Mouse (Mus musculus) embryonic facial prominence, embryonic 15.5 days (tissue): ENCODE measurements around the gene Klhl13. TPM values are rescaled to one million over a fixed set of nuclear protein-coding genes. Genes with fewer than 3 reads are reported as not detected.

ENCODE experiments used
- ATAC-seq: fragments of 200-750 bp; cut with Nextera tagmentation; 2 replicates; pipeline ENCODE4 v1.8.0; 2017; ENCODE audit warnings: low read depth, moderate TSS enrichment; ENCODE audit not compliant: insufficient number of reproducible peaks, low FRiP score, low TSS enrichment
- H3K27ac ChIP-seq: fragments of 300-500 bp; sonication (generic); replicated peaks from 2 replicates; pipeline ENCODE4 v1.5.1; 2015; ENCODE audit warnings: mild to moderate bottlenecking, inconsistent platforms
- H3K27me3 ChIP-seq: fragments of 300-500 bp; sonication (generic); 2 replicates; pipeline ENCODE4 v1.6.1; 2015; ENCODE audit warnings: inconsistent platforms
- H3K36me3 ChIP-seq: fragments of 300-500 bp; sonication (generic); 2 replicates; pipeline ENCODE4 v1.6.1; 2015; ENCODE audit warnings: mild to moderate bottlenecking, inconsistent platforms
- H3K4me1 ChIP-seq: fragments of 300-500 bp; sonication (generic); 2 replicates; pipeline ENCODE4 v1.6.1; 2015; ENCODE audit warnings: inconsistent platforms
- H3K4me2 ChIP-seq: fragments of 300-500 bp; sonication (generic); replicated peaks from 2 replicates; pipeline ENCODE4 v1.6.1; 2015; ENCODE audit warnings: mild to moderate bottlenecking, inconsistent platforms
- H3K4me3 ChIP-seq: fragments of 300-500 bp; sonication (generic); replicated peaks from 2 replicates; pipeline ENCODE4 v1.5.1; 2015; ENCODE audit warnings: mild to moderate bottlenecking, inconsistent platforms
- H3K9ac ChIP-seq: fragments of 300-500 bp; sonication (generic); 2 replicates; pipeline ENCODE4 v1.6.1; 2015; ENCODE audit warnings: inconsistent platforms
- H3K9me3 ChIP-seq: fragments of 300-500 bp; sonication (generic); replicated peaks from 2 replicates; pipeline ENCODE4 v1.6.1; 2016; ENCODE audit warnings: inconsistent platforms
- WGBS: fragments of 180-500 bp; shearing (Covaris S2); methylation state at CpG from one replicate; pipeline ENCODE4 v1.1.7; 2015; 5-methylcytosine and 5-hydroxymethylcytosine counted together
- polyA plus RNA-seq: library from polyadenylated mRNA; unstranded; fragments of >200 nt; fragmentation: Nextera tagmentation; extraction: Ambion mirVana; gene quantifications from 2 replicates; pipeline ENCODE4 v1.2.1, GENCODE M21; 2015

The Klhl13 gene
- polyA plus RNA-seq = 75.1 and 87.8 TPM in 2 replicates

DNA sequence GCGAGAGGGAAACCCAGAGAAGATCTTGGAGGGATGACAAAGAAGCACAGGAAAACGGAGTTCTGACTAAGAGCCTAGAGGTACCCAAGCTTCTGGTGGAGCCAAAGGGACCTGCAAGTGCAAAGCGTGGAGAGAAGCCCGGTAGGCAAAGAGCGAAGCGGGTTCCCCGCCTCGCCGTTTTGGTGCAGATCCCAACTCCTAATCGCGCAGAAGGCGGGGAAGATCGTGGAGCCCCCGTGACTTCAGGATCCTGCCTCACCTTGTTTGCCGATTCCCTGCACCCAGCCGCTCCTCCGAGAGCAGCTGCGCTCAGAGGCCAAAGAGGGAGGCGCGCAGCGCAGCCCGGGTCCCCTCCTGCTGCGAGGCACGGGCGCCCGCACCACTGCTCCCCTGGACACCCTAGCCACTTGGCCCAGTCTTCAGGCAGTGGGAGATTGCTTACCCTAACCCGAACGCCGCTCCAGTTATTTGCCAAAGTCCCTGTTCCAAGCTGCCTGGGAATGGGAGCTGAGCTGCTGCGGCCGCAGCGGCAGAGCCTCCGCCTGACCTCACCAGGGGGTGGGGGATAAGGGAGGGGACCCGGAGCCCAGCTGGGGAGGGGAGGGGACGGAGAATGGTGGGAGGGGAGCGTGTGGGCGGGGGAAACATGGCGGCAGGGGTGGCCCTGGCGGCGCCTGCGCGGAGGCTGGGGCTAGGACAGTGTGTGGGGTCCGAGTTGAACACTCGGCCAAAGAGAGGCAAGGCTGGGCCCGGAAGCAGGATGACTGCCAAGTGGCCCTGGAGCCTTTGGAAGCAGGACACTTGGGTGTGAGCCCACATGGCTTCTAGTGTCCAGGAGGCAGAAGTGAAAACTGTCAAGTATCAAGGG lies at the start of gene Klhl13:
Gene Klhl13, minus strand, starts transcription at position 569 of the 868 bp plus-strand sequence.
- Histone ChIP-seq H3K4me2 (peak within 1 kb of the TSS; percentile 43), H3K4me3 (peak within 1 kb of the TSS; percentile 55), H3K27me3 (no peaks in the 10 kb centered on the region), H3K9me3 (no peaks in the 10 kb centered on the region), H3K27ac (peak within 1 kb of the TSS; percentile 75), H3K36me3 (no peaks in the 10 kb centered on the region), H3K4me1 (no peaks in the 10 kb centered on the region), H3K9ac (peak within 1 kb of the TSS; percentile 40)
- WGBS = 10% methylated on average over 38 of the region's 45 CpGs
- ATAC-seq = peak; percentile 90

DNA sequence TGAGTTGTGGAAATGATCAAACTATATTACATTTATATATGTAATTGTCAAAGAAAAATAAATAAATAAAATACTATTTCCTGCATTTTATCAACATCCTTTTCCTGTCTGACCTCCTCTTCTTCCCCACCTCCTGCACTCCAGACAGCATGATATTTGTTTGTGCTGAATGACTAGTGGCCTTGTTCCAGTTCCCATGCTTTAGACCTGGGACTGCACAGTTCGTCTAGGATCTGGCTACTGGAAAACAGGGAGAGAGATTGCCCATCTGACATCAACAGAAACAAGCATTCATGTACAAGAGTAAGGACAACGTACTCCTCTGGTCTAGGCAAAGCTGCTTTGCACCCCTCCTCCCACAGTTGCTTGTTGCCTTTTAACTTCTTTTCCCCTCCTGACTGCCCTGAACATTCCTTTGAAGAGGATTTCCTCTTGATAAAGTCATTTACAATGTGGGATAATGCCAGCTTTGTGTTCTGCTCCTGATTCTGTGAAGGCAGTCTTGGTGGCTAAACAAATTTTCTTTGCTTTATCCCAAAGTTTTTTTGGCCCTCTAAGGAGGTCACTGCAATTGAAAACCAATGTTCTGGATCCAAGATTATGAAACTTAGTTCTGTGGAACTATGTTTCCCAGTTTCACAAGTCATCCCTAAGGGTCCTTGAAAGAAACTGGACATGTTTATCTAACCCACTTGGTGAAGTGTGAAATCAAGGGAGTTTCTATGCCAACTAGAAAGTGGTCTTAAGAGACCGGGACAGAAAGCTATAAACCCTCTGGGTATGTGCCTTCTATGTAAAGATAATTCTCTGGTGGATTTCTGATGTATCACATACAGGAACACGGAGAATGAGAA lies 44.6 kb upstream of the Klhl13 start:
- Histone ChIP-seq H3K4me1 (no peaks in the 10 kb centered on the region), H3K4me3 (no peak overlapping the region), H3K27me3 (no peaks in the 10 kb centered on the region), H3K9ac (no peak overlapping the region), H3K9me3 (no peaks in the 10 kb centered on the region), H3K4me2 (no peak overlapping the region), H3K36me3 (no peaks in the 10 kb centered on the region), H3K27ac (no peak overlapping the region)
- 48% methylated on average over 4 of the region's 4 CpGs for WGBS
- no peak for ATAC-seq

DNA sequence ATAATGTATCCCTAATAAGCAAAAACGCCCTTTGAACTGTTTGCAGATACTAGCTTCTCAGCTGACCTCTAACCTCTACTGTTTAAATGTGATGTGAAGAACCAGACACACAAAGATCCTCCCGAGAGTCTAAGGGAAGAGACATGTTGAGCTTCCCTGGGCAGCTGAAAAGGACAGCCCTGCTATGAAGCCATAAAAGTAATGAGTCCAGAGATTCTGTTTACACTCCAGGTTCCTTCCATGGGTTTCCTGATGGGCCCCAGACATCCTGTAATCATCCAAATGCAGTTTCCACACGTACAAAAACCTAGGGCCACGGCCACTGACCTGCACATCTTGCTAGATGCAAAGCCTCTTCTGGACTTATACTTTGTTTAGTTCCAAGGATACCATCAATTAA lies 23.8 kb upstream of the Klhl13 start:
- H3K9me3 ChIP-seq = no peaks in the 10 kb centered on the region
- ATAC-seq = no peak
- H3K36me3 ChIP-seq = no peaks in the 10 kb centered on the region
- no peak overlapping the region for H3K9ac ChIP-seq
- 54% methylated on average over 4 of the region's 4 CpGs for WGBS
- no peak overlapping the region for H3K4me3 ChIP-seq
- no peaks in the 10 kb centered on the region for H3K27me3 ChIP-seq
- H3K4me1 ChIP-seq = no peaks in the 10 kb centered on the region
- H3K27ac ChIP-seq = no peak overlapping the region
- H3K4me2 ChIP-seq = no peak overlapping the region

DNA sequence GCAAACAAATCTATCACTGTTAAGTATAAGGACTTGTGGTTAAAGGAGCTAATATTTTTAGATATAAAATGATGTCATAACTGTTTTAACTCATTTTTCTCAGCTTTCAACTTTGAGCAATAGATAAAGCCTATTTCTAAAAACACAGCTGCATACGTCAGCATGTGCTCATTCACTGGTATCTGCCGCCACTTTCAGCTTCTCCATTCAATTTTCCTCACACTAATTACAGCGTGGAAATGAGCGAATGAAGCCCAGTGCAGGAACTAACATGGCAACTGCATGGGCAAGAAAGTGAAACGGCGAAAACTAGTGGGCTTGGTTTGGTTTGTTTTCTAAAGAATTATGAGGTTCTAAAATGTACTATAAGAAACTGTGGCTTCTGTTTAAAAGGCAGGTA lies 1.4 kb downstream of the Klhl13 start:
- Histone ChIP-seq H3K9me3 (no peaks in the 10 kb centered on the region), H3K9ac (no peak overlapping the region), H3K4me1 (no peaks in the 10 kb centered on the region), H3K27ac (no peak overlapping the region), H3K4me3 (peak overlapping the region; percentile 55), H3K36me3 (no peaks in the 10 kb centered on the region), H3K27me3 (no peaks in the 10 kb centered on the region), H3K4me2 (peak overlapping the region; percentile 32)
- 42% methylated on average over 6 of the region's 6 CpGs for WGBS
- ATAC-seq = no peak

DNA sequence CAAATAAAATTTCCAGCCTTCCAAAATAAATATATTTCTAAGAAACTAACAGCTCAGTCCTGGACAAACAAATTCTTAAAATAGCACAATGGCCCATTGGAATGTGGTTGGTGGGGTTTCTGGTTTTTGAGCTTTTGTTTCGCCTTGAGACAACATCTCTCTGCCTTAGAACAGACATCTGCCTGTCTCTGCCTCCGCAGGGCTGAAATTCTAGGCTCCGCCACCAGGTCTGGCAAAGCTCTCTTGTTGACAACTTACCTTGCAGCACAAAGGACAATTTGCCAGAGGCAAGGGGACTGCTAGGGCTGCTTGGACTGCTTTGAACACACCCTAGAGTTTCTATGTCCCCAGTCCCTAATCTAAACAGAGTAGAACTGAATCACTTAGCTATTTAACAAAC lies 4.4 kb downstream of the Klhl13 start:
- no peak overlapping the region for H3K4me2 ChIP-seq
- H3K27ac ChIP-seq = no peak overlapping the region
- 80% methylated on average over 3 of the region's 3 CpGs for WGBS
- H3K27me3 ChIP-seq = no peaks in the 10 kb centered on the region
- no peak for ATAC-seq
- H3K9me3 ChIP-seq = no peaks in the 10 kb centered on the region
- H3K9ac ChIP-seq = no peak overlapping the region
- no peaks in the 10 kb centered on the region for H3K36me3 ChIP-seq
- H3K4me3 ChIP-seq = no peak overlapping the region
- no peaks in the 10 kb centered on the region for H3K4me1 ChIP-seq

DNA sequence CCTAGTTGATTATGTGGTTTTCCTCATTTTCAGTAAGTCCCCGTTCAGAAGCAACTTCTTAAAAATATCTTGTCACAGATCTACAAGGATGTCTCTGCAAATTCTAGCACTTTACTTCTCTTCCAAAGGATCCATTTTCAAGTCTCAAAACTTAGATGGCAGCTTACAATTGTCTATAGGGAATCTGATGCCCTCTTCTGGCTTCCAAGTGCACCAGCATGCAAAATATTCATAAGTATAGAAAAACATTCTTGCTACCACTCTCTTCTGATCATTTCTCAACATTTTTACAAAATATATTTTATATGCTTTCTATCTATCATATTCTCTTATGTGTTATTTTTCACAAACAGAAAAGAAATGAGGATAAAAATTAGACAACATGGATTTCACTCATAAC lies 14.8 kb downstream of the Klhl13 start:
- no peak overlapping the region for H3K27ac ChIP-seq
- H3K36me3 ChIP-seq = no peaks in the 10 kb centered on the region
- WGBS = 74% methylated on average over 1 of the region's 1 CpGs
- no peaks in the 10 kb centered on the region for H3K9me3 ChIP-seq
- no peak for ATAC-seq
- H3K9ac ChIP-seq = no peak overlapping the region
- no peak overlapping the region for H3K4me2 ChIP-seq
- no peak overlapping the region for H3K4me3 ChIP-seq
- no peaks in the 10 kb centered on the region for H3K27me3 ChIP-seq
- H3K4me1 ChIP-seq = no peaks in the 10 kb centered on the region

DNA sequence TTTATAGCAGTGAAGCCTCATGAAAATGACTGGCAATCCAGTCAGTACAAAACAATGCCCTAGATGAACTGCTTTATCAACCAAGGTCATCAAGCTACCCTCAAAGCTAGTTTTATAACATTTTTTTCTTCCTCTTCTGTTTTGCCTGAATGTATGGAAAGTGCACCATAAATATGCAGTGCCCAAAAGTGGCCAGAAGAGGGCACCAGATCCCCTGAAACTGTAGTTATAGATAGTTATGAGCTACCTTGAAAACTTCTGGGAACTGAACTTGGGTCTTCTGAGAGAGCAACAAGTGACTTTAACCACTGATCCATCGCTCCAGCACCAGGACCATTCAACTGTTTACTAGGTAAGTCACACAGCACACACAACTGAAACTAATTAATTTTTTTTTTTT lies 36.8 kb downstream of the Klhl13 start:
- no peak overlapping the region for H3K27ac ChIP-seq
- WGBS = 68% methylated on average over 1 of the region's 1 CpGs
- no peaks in the 10 kb centered on the region for H3K9me3 ChIP-seq
- H3K9ac ChIP-seq = no peak overlapping the region
- no peak overlapping the region for H3K4me3 ChIP-seq
- no peaks in the 10 kb centered on the region for H3K27me3 ChIP-seq
- no peaks in the 10 kb centered on the region for H3K36me3 ChIP-seq
- H3K4me1 ChIP-seq = no peaks in the 10 kb centered on the region
- no peak overlapping the region for H3K4me2 ChIP-seq
- no peak for ATAC-seq

DNA sequence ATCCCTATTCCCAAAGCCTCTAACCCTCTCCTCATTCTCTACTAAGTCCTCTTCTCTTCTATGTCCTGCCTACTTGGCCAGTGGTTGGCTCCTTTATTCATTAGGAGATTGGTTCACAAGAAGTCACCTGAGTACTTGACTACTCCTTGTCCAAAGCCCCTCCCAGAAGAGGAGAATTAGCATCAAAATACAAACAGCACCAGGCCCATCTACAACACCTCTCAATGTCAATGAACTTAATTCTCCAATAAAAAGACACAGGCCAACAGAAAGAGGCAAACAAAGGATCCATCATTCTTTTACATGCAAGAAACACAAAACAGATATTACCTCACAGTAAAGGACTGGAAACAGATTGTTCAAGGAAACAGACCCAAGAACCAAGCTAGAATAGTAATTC lies 46.0 kb downstream of the Klhl13 start:
- Histone ChIP-seq H3K27me3 (no peaks in the 10 kb centered on the region), H3K27ac (no peak overlapping the region), H3K4me3 (no peak overlapping the region), H3K9me3 (no peaks in the 10 kb centered on the region), H3K36me3 (no peaks in the 10 kb centered on the region), H3K9ac (no peak overlapping the region), H3K4me2 (no peak overlapping the region), H3K4me1 (no peaks in the 10 kb centered on the region)
- no peak for ATAC-seq

DNA sequence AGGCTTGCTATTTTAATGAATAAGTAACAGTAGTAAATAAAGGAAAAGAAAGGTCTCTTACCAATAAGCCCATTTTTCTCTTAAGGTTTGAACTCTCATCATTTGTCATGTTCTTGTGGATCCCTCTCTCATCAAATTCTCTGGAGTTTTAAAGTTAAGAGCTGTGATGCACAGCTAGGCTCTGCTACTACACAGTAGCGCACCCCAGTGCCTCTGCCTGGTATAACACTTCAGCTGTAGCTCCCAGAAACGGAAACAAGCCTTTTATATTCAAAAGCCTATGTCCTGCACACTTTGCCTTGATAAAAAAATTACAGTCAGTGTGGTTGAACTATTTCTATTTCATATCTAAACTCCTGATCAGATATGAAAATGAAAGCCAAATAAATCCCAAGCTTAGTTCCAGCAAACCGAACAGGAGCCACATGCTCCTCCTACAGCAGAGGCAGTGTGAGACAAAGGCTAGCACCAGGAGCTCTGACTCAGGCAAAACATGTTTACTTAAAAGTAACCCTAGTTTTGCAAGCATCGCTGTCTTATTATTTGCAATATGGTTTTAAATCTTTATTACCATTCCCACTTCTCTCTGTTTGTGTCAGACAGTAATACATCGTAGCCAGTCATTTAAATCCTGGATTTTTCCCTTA lies 68.8 kb downstream of the Klhl13 start:
- Histone ChIP-seq H3K4me3 (no peak overlapping the region), H3K36me3 (no peaks in the 10 kb centered on the region), H3K27ac (no peak overlapping the region), H3K4me1 (no peaks in the 10 kb centered on the region), H3K4me2 (no peak overlapping the region), H3K9me3 (no peaks in the 10 kb centered on the region), H3K9ac (no peak overlapping the region), H3K27me3 (no peaks in the 10 kb centered on the region)
- 29% methylated on average over 5 of the region's 5 CpGs for WGBS
- no peak for ATAC-seq

DNA sequence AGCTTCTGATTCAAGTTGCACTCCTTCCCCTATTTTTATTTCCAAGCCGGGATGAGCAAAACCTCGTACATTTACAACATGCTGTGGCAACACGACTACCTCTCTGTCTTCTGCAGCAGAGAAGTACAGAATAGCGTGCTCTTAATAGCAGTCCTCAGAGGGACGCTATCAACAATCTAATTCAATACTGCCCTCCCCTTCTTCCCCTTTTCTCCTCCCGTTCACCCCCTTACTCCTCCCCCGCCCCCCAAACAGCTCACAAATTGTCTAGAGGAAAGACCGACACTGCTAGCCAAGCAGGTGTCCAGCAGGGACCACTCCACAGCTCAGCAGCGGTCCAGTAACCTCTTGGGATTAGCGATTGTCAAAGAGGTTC lies 79.5 kb downstream of the Klhl13 start:
- no peak for ATAC-seq
- no peak overlapping the region for H3K4me3 ChIP-seq
- WGBS = 23% methylated on average over 9 of the region's 10 CpGs
- no peaks in the 10 kb centered on the region for H3K27me3 ChIP-seq
- H3K4me2 ChIP-seq = 0 out of 2 replicates have a peak overlapping the region, but pooled peaks have one; percentile 6
- H3K9ac ChIP-seq = no peak overlapping the region
- no peak overlapping the region for H3K27ac ChIP-seq
- no peaks in the 10 kb centered on the region for H3K9me3 ChIP-seq
- no peaks in the 10 kb centered on the region for H3K36me3 ChIP-seq
- no peaks in the 10 kb centered on the region for H3K4me1 ChIP-seq
